Mouse (Mus musculus) urinary bladder, postnatal 4 days (tissue): ENCODE measurements around the gene Chd2.
"Not testable (repeated sequence)": the region's sequence is repeated elsewhere in the genome, so short reads cannot be mapped to it uniquely, and the experiment has no call there.

Source experiments
- DNase-seq, 2 experiments: peaks; one replicate each; pipeline ENCODE4 v3.0.0; 2021 to 2022; ENCODE audit warnings: low spot score in 2 of 2

Chd2 gene

GRCm38 (mm10) chr7:73540202-73541078 is 1.2 kb downstream of the Chd2 start:
- DNase-seq: no peak

- DNase-seq: no peak
Observed at GRCm38 (mm10) chr7:73539116-73539682, 2.4 kb downstream of the Chd2 start.

GRCm38 (mm10) chr7:73538424-73539079 is 3.1 kb downstream of the Chd2 start:
- DNase-seq: no peak

GRCm38 (mm10) chr7:73537634-73538423 is 3.8 kb downstream of the Chd2 start:
- DNase-seq: peak; percentile 100

GRCm38 (mm10) chr7:73537228-73537627 is 4.4 kb downstream of the Chd2 start:
- no peak for DNase-seq

GRCm38 (mm10) chr7:73536579-73536978 is 5.1 kb downstream of the Chd2 start:
- no peak for DNase-seq

- no peak for DNase-seq
Observed at GRCm38 (mm10) chr7:73535861-73536200, 5.8 kb downstream of the Chd2 start.

GRCm38 (mm10) chr7:73534937-73535860 is 6.4 kb downstream of the Chd2 start:
- no peak for DNase-seq

- DNase-seq: no peak
Observed at GRCm38 (mm10) chr7:73533457-73533856, 8.2 kb downstream of the Chd2 start.

GRCm38 (mm10) chr7:73532916-73533315 is 8.7 kb downstream of the Chd2 start:
- no peak for DNase-seq

- DNase-seq: no peak
Observed at GRCm38 (mm10) chr7:73532139-73532538, 9.5 kb downstream of the Chd2 start.

GRCm38 (mm10) chr7:73531506-73532093 is 10.0 kb downstream of the Chd2 start:
- no peak for DNase-seq

GRCm38 (mm10) chr7:73530846-73531245 is 10.8 kb downstream of the Chd2 start:
- DNase-seq: no peak

GRCm38 (mm10) chr7:73530164-73530563 is 11.5 kb downstream of the Chd2 start:
- no peak for DNase-seq

- DNase-seq: no peak
Observed at GRCm38 (mm10) chr7:73529261-73529660, 12.4 kb downstream of the Chd2 start.

- DNase-seq: not testable (repeated sequence)
Observed at GRCm38 (mm10) chr7:73528377-73528894, 13.2 kb downstream of the Chd2 start.

- DNase-seq: no peak
Observed at GRCm38 (mm10) chr7:73527225-73527624, 14.4 kb downstream of the Chd2 start.

GRCm38 (mm10) chr7:73524454-73524952 is 17.1 kb downstream of the Chd2 start:
- DNase-seq: no peak

- DNase-seq: no peak
Observed at GRCm38 (mm10) chr7:73523608-73524259, 17.9 kb downstream of the Chd2 start.

- DNase-seq: no peak
Observed at GRCm38 (mm10) chr7:73523183-73523582, 18.4 kb downstream of the Chd2 start.
